Mouse (Mus musculus) CH12.LX (cell line): ENCODE results near the gene Fam219a. TPM values are rescaled to one million over a fixed set of nuclear protein-coding genes. Genes with fewer than 3 reads are reported as not detected.

ENCODE experiments used
- DNase-seq: peaks from one replicate; pipeline ENCODE4 v3.0.0-alpha.2; 2013; ENCODE audit errors: extremely low read depth
- H3K27ac ChIP-seq: 2 replicates; pipeline ENCODE4 v1.5.1; 2012; ENCODE audit warnings: low read depth, mild to moderate bottlenecking, control low read depth, moderate library complexity; ENCODE audit not compliant: insufficient read depth
- H3K27me3 ChIP-seq: replicated peaks from 2 replicates; pipeline ENCODE3; 2012; ENCODE audit warnings: inconsistent platforms
- H3K36me3 ChIP-seq, 2 experiments: replicated peaks in 1 of 2; 2 replicates each; pipeline versions ENCODE3 to v1.6.1; 2012; ENCODE audit warnings: inconsistent platforms in 1 of 2, low read length in 1 of 2, mild to moderate bottlenecking in 1 of 2, mixed read lengths in 1 of 2, moderate library complexity in 1 of 2; ENCODE audit not compliant: control insufficient read depth in 1 of 2, insufficient read depth in 1 of 2
- H3K4me1 ChIP-seq, 2 experiments: 2 replicates each; pipeline ENCODE4 v1.6.1; 2012; ENCODE audit warnings: inconsistent platforms in 1 of 2, moderate library complexity in 1 of 2; ENCODE audit not compliant: insufficient read depth in 2 of 2, control insufficient read depth in 1 of 2
- H3K4me2 ChIP-seq: 2 replicates; pipeline ENCODE4 v1.6.1; 2012; ENCODE audit warnings: low read depth, mild to moderate bottlenecking, control low read depth; ENCODE audit not compliant: poor library complexity, insufficient read depth, severe bottlenecking
- H3K4me3 ChIP-seq, 3 experiments: fragments of 150-350 bp in 1 of 3; sonication (generic) in 1 of 3; replicated peaks in 1 of 3; 2 replicates each; pipeline versions ENCODE3 to v1.5.1; 2011 to 2012; ENCODE audit warnings: low read depth in 2 of 3, low read length in 2 of 3, mild to moderate bottlenecking in 2 of 3, moderate library complexity in 2 of 3, control low read depth in 1 of 3, improper control_type of control experiment in 1 of 3, inconsistent platforms in 1 of 3, mixed read lengths in 1 of 3; ENCODE audit not compliant: poor library complexity in 1 of 3
- H3K79me2 ChIP-seq: replicated peaks from 2 replicates; pipeline ENCODE4 v1.6.1; 2012; ENCODE audit warnings: mild to moderate bottlenecking, moderate library complexity; ENCODE audit not compliant: control insufficient read depth, poor library complexity, insufficient read depth, severe bottlenecking; ENCODE audit errors: extremely low read depth
- H3K9ac ChIP-seq: 2 replicates; pipeline ENCODE4 v1.6.1; 2012; ENCODE audit warnings: low read depth, mild to moderate bottlenecking, control low read depth, moderate library complexity; ENCODE audit not compliant: insufficient read depth
- H3K9me3 ChIP-seq: replicated peaks from 2 replicates; pipeline ENCODE3; 2012; ENCODE audit warnings: low read length, inconsistent platforms, mixed read lengths
- CTCF ChIP-seq, 2 experiments: IDR thresholded peaks in 1 of 2; conservative IDR thresholded peaks in 1 of 2; 2 replicates each; pipeline ENCODE4 v1.5.1; 2011 to 2012; ENCODE audit warnings: low read depth in 2 of 2, low read length in 2 of 2, improper control_type of control experiment in 1 of 2, inconsistent platforms in 1 of 2, mild to moderate bottlenecking in 1 of 2, moderate library complexity in 1 of 2
- E2F4 ChIP-seq: IDR thresholded peaks from 2 replicates; pipeline ENCODE4 v1.6.1; 2011; ENCODE audit warnings: low read depth, low read length, improper control_type of control experiment; ENCODE audit not compliant: insufficient replicate concordance
- ELF1 ChIP-seq: IDR thresholded peaks from 2 replicates; pipeline ENCODE4 v1.6.1; 2014; ENCODE audit warnings: low read depth, mild to moderate bottlenecking, inconsistent platforms, low read length, improper control_type of control experiment
- EP300 ChIP-seq: IDR thresholded peaks from 2 replicates; pipeline ENCODE4 v1.6.1; 2011; ENCODE audit warnings: low read length, improper control_type of control experiment
- GABPA ChIP-seq: IDR thresholded peaks from 2 replicates; pipeline ENCODE4 v1.6.1; 2012; ENCODE audit warnings: low read depth, low read length, improper control_type of control experiment, inconsistent platforms; ENCODE audit not compliant: insufficient replicate concordance
- HCFC1 ChIP-seq: IDR thresholded peaks from 2 replicates; pipeline ENCODE4 v1.6.1; 2012; ENCODE audit warnings: low read depth, mild to moderate bottlenecking, inconsistent platforms, low read length, improper control_type of control experiment
- JUN ChIP-seq: IDR thresholded peaks from 2 replicates; pipeline ENCODE4 v1.6.1; 2011; ENCODE audit warnings: low read depth, mild to moderate bottlenecking, low read length, improper control_type of control experiment, moderate library complexity; ENCODE audit not compliant: insufficient read depth
- JUND ChIP-seq: conservative IDR thresholded peaks from 2 replicates; pipeline ENCODE4 v1.6.1; 2011; ENCODE audit warnings: low read depth, low read length, improper control_type of control experiment
- KAT2A ChIP-seq: IDR thresholded peaks from 2 replicates; pipeline ENCODE4 v1.6.1; 2012; ENCODE audit warnings: low read length, improper control_type of control experiment, inconsistent platforms; ENCODE audit not compliant: insufficient replicate concordance
- MAFK ChIP-seq: IDR thresholded peaks from 2 replicates; pipeline ENCODE4 v1.6.1; 2011; ENCODE audit warnings: low read length, improper control_type of control experiment; ENCODE audit not compliant: insufficient replicate concordance
- MAZ ChIP-seq: IDR thresholded peaks from 2 replicates; pipeline ENCODE4 v1.6.1; 2012; ENCODE audit warnings: low read depth, mild to moderate bottlenecking, inconsistent platforms, low read length, improper control_type of control experiment, moderate library complexity
- MEF2A ChIP-seq: IDR thresholded peaks from 2 replicates; pipeline ENCODE4 v1.6.1; 2014; ENCODE audit warnings: low read depth, mild to moderate bottlenecking, inconsistent platforms, low read length, improper control_type of control experiment, borderline replicate concordance
- MYC ChIP-seq: IDR thresholded peaks from 2 replicates; pipeline ENCODE4 v1.6.1; 2011; ENCODE audit warnings: low read depth, mild to moderate bottlenecking, improper control_type of control experiment, low read length
- RAD21 ChIP-seq: IDR thresholded peaks from 2 replicates; pipeline ENCODE4 v1.6.1; 2011; ENCODE audit warnings: low read depth, mild to moderate bottlenecking, low read length, improper control_type of control experiment, moderate library complexity
- SIN3A ChIP-seq: IDR thresholded peaks from 2 replicates; pipeline ENCODE4 v1.6.1; 2012; ENCODE audit warnings: low read length, improper control_type of control experiment, inconsistent platforms
- SMC3 ChIP-seq: IDR thresholded peaks from 2 replicates; pipeline ENCODE4 v1.6.1; 2011; ENCODE audit warnings: low read depth, low read length, improper control_type of control experiment
- TBP ChIP-seq: conservative IDR thresholded peaks from 2 replicates; pipeline ENCODE4 v1.6.1; 2011; ENCODE audit warnings: low read depth, low read length, improper control_type of control experiment
- TCF12 ChIP-seq: IDR thresholded peaks from 2 replicates; pipeline ENCODE4 v1.6.1; 2014; ENCODE audit warnings: low read depth, mild to moderate bottlenecking, inconsistent platforms, low read length, improper control_type of control experiment
- UBTF ChIP-seq: IDR thresholded peaks from 2 replicates; pipeline ENCODE4 v1.6.1; 2012; ENCODE audit warnings: low read depth, mild to moderate bottlenecking, inconsistent platforms, low read length, improper control_type of control experiment, moderate library complexity
- USF1 ChIP-seq: IDR thresholded peaks from 2 replicates; pipeline ENCODE4 v1.6.1; 2014; ENCODE audit warnings: low read depth, mild to moderate bottlenecking, inconsistent platforms, low read length, improper control_type of control experiment
- ZC3H11A ChIP-seq: IDR thresholded peaks from 2 replicates; pipeline ENCODE4 v1.6.1; 2012; ENCODE audit warnings: low read depth, mild to moderate bottlenecking, inconsistent platforms, low read length, improper control_type of control experiment
- dilution Hi-C: fragments of 300-500 bp; cut with MboI; formaldehyde crosslinking; loops from 2 replicates; pipeline ENCODE4 v1.14.3; 2020; ENCODE audit warnings: low sequenced_read_pairs; ENCODE audit not compliant: extremely low pct_unique_long_range_greater_than_20kb, extremely low pct_ligation_motif_present
- in situ Hi-C: fragments of 300-500 bp; cut with MboI; formaldehyde crosslinking; loops from 3 replicates; pipeline ENCODE4 v1.14.3; 2019; ENCODE audit warnings: low sequenced_read_pairs, low pct_ligation_motif_present, low pct_unique_long_range_greater_than_20kb, mixed read lengths
- polyA plus RNA-seq: library from polyadenylated mRNA; unstranded; fragments of >175 nt; gene quantifications from 2 replicates; pipeline ENCODE4 v1.2.1, GENCODE M21; 2012; ENCODE audit warnings: low read depth; ENCODE audit not compliant: insufficient read length
- total RNA-seq, 2 experiments: library from RNA; depleted of rRNA; stranded (reverse); fragments of 300-350 nt in 1 of 2; fragments of >200 nt in 1 of 2; gene quantifications; 2 replicates each; pipeline ENCODE4 v1.2.3; 2012 to 2014

Gene Fam219a
- total and polyA plus RNA-seq, 3 experiments, result 0.20 to 1.5 (median 1.2) TPM

GRCm38 (mm10) chr4:41500787-41501186 is 68.6 kb downstream of the Fam219a start:
- dilution Hi-C loops, result no loop called here
- in situ Hi-C loops, result no loop called here

GRCm38 (mm10) chr4:41499619-41500018 is 69.7 kb downstream of the Fam219a start:
- Histone ChIP-seq H3K79me2 (no peaks in the 10 kb centered on the region), H3K27ac (no peak overlapping the region), H3K9ac (no peak overlapping the region)
- in situ Hi-C loops, result no loop called here
- TF ChIP-seq ZC3H11A (no peak), GABPA (no peak), SIN3A (no peak), MAZ (no peak), UBTF (no peak), USF1 (no peak), MEF2A (no peak), TCF12 (no peak), ELF1 (no peak), RAD21 (no peak)
- TF ChIP-seq, all 38 proteins: peak for 0
- H3K4me1 ChIP-seq, result no peaks in the 10 kb centered on the region
- DNase-seq, result no peak
- peaks cover 36% of the 10 kb centered on the region for H3K27me3 ChIP-seq
- H3K36me3 ChIP-seq, result no peaks in the 10 kb centered on the region
- H3K4me2 ChIP-seq, result no peak overlapping the region
- H3K4me3 ChIP-seq, result no peak overlapping the region
- H3K9me3 ChIP-seq, result peaks cover 19% of the 10 kb centered on the region
- dilution Hi-C loops, result no loop called here

More at GRCm38 (mm10) chr4:41500787-41501186, 68.6 kb downstream of the Fam219a start:
- TF ChIP-seq UBTF (no peak), JUND (no peak), SIN3A (no peak), TBP (no peak), EP300 (no peak), E2F4 (no peak), HCFC1 (no peak), MAFK (no peak), JUN (no peak), SMC3 (no peak), KAT2A (no peak), TCF12 (no peak), CTCF (conservative IDR thresholded peaks at IDR 0.05 in 1 of 2, IDR thresholded peaks at IDR 0.05 in 1 of 2; ENCODE audit: low read depth in 2 of 2, low read length in 2 of 2) (no peak), USF1 (no peak), MYC (no peak)
- H3K36me3 ChIP-seq, result no peaks in the 10 kb centered on the region
- H3K9ac ChIP-seq, result no peak overlapping the region
- no peak overlapping the region for H3K4me2 ChIP-seq
- H3K4me3 ChIP-seq, result no peak overlapping the region
- peaks cover 19% of the 10 kb centered on the region for H3K9me3 ChIP-seq
- peaks cover 33% of the 10 kb centered on the region for H3K27me3 ChIP-seq
- DNase-seq, result no peak
- H3K79me2 ChIP-seq, result no peaks in the 10 kb centered on the region
- H3K4me1 ChIP-seq, result no peaks in the 10 kb centered on the region
- H3K27ac ChIP-seq, result no peak overlapping the region
